Mouse (Mus musculus) hindbrain, embryonic 11.5 days (tissue): ENCODE results near the gene Pde1a. TPM values are rescaled to one million over a fixed set of nuclear protein-coding genes. Genes with fewer than 3 reads are reported as not detected.

Experiments used
- ATAC-seq: fragments of 200-750 bp; cut with Nextera tagmentation; 2 replicates; pipeline ENCODE4 v1.8.0; 2017; ENCODE audit warnings: mild to moderate bottlenecking, moderate TSS enrichment, moderate library complexity; ENCODE audit not compliant: low FRiP score
- DNase-seq: peaks from one replicate; pipeline ENCODE4 v3.0.0-alpha.2; 2015; ENCODE audit warnings: low spot score
- H3K27ac ChIP-seq: fragments of 300-500 bp; sonication (generic); 2 replicates; pipeline ENCODE4 v1.5.1; 2014; ENCODE audit warnings: mild to moderate bottlenecking, low read depth, low read length
- H3K27me3 ChIP-seq: fragments of 300-500 bp; sonication (generic); 2 replicates; pipeline ENCODE4 v1.6.1; 2014; ENCODE audit warnings: mild to moderate bottlenecking, low read length, moderate library complexity, mixed read lengths; ENCODE audit not compliant: control insufficient read depth, insufficient read depth
- H3K36me3 ChIP-seq: fragments of 300-500 bp; sonication (generic); 2 replicates; pipeline ENCODE4 v1.6.1; 2014; ENCODE audit warnings: mild to moderate bottlenecking, low read length, moderate library complexity, mixed read lengths; ENCODE audit not compliant: control insufficient read depth, insufficient read depth
- H3K4me1 ChIP-seq: fragments of 300-500 bp; sonication (generic); replicated peaks from 2 replicates; pipeline ENCODE4 v1.6.1; 2014; ENCODE audit warnings: low read length, mixed read lengths; ENCODE audit not compliant: control insufficient read depth, insufficient read depth
- H3K4me2 ChIP-seq: fragments of 300-500 bp; sonication (generic); replicated peaks from 2 replicates; pipeline ENCODE4 v1.6.1; 2014; ENCODE audit warnings: mild to moderate bottlenecking, low read depth, low read length
- H3K4me3 ChIP-seq: fragments of 300-500 bp; sonication (generic); 2 replicates; pipeline ENCODE4 v1.5.1; 2014; ENCODE audit warnings: low read depth, low read length
- H3K9ac ChIP-seq: fragments of 300-500 bp; sonication (generic); 2 replicates; pipeline ENCODE4 v1.6.1; 2014; ENCODE audit warnings: low read depth, low read length
- H3K9me3 ChIP-seq: fragments of 300-500 bp; sonication (generic); 2 replicates; pipeline ENCODE4 v1.6.1; 2016; ENCODE audit warnings: low read length; ENCODE audit not compliant: control insufficient read depth
- WGBS: fragments of 180-500 bp; shearing (Covaris S2); extraction: QIAGEN DNeasy Blood & Tissue Kit; methylation state at CpG from one replicate; pipeline ENCODE4 v1.1.7; 2014; 5-methylcytosine and 5-hydroxymethylcytosine counted together
- polyA plus RNA-seq: library from polyadenylated mRNA; unstranded; fragments of >200 nt; fragmentation: Nextera tagmentation; extraction: Ambion mirVana; gene quantifications from 2 replicates; pipeline ENCODE4 v1.2.1, GENCODE M21; 2014

The Pde1a gene
- polyA plus RNA-seq, 1 experiment from 2014 or later, result 1.6 TPM

DNA sequence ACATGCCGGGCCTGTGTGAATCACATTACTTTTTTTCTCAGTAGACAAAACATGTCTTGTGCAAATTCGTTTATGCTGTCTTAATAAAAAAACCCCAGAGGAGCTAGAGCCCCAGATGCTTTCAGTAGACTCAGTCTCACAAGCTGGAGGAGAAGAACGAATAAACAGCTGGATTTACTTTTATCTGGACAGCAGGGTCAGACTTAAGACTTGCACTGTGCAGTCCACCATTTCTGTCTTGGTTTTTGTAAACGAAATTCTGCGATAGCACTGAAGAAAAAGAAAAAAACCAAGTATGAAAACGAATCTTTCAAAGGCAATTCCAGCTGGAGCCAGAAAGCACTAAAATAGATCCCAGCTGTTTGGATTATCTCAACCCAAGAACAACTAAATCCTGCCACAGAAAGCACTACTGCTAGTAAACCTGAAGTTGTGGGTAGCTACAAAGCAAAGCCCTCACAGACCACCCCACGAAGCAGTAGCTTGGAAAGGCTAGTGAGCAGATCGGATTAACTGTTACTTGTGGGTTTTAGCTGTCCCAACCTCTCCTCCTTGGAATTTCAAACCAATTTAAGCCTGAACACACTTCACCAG lies 343.6 kb downstream of the Pde1a start:
- ATAC-seq (no peak), DNase-seq (no peak)
- no peak overlapping the region for H3K4me3 ChIP-seq
- no peaks in the 10 kb centered on the region for H3K9me3 ChIP-seq
- H3K36me3 ChIP-seq, result no peaks in the 10 kb centered on the region
- WGBS, result 65% methylated on average over 8 of the region's 8 CpGs
- H3K4me2 ChIP-seq, result no peak overlapping the region
- H3K27ac ChIP-seq, result no peak overlapping the region
- H3K4me1 ChIP-seq, result no peaks in the 10 kb centered on the region
- H3K9ac ChIP-seq, result no peak overlapping the region
- H3K27me3 ChIP-seq, result no peaks in the 10 kb centered on the region

Other genes with a start within 250 kb of the Pde1a start
- gene Prdx6b, start 163.0 kb upstream of the Pde1a start, polyA plus RNA-seq, result not detected in 2 replicates
- gene Dnajc10, start 186.0 kb upstream of the Pde1a start, polyA plus RNA-seq, result 84.5 and 97.9 TPM in 2 replicates